In the genomic region with DNA sequence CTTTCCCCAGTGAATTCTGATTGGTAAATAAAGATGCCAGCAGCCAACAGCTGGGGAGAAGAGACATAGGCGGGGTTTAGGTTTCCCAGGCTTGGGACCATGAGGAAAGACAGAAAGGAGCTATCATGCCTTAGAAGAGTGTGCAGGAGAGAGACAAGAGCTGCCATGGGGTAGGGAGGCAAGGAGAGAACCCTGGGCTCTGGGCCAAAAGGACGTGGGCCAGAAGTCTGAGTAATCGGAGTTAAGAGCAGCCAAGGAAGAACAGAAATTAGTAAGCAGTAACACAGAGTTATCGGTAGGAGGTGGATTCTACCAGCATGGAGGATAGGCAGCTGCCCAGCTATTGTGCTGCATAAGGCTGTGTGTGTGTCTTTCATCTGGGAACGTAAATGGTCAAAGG, we compare ENCODE assay signal across 10 mouse cellular contexts.
DNase-seq lines count a peak whose midpoint lies in the region; ATAC-seq and TF ChIP-seq lines count a peak whose summit lies in the region.
"Had no signal": no experiment of that assay in that cellular context is flagged by ENCODE, and none has a peak within 500 bp of the region (broad histone marks: within the 10 kb centered on the region; RNA-seq: fewer than 3 reads in every experiment).

No protein-coding gene starts in this region.

- intact Hi-C loops in gastrocnemius, postnatal 14 days (cut with DNase I; ENCODE audit: low total_unique reads): no loop called here

- no peak overlapping the region for H3K27ac ChIP-seq in lung, postnatal 0 days (ENCODE audit: low read length)
- H3K27ac ChIP-seq in midbrain, embryonic 15.5 days: no peak overlapping the region
- H3K27ac ChIP-seq: midbrain, embryonic 12.5 days had no signal

- no peaks in the 10 kb centered on the region for H3K36me3 ChIP-seq in lung, postnatal 0 days (ENCODE audit: insufficient read depth, low read length)
- H3K36me3 ChIP-seq in midbrain, embryonic 15.5 days (replicated peaks): no peaks in the 10 kb centered on the region
- H3K36me3 ChIP-seq: midbrain, embryonic 12.5 days had no signal

- no peak for TF ChIP-seq EP300 in lung, postnatal 0 days (IDR thresholded peaks at IDR 0.05)

- peak; percentile 28; the same call in 1 of the 2 replicates for ATAC-seq in lung, postnatal 0 days
- no peak for ATAC-seq in activated CD4-positive, CD25-positive, alpha-beta regulatory T cell, adult 4 months
- no peak for ATAC-seq in midbrain, embryonic 15.5 days (replicated peaks)

- no peak overlapping the region for H3K4me2 ChIP-seq in lung, postnatal 0 days (replicated peaks; ENCODE audit: low read depth, low read length)
- H3K4me2 ChIP-seq in midbrain, embryonic 15.5 days: no peak overlapping the region
- H3K4me2 ChIP-seq: midbrain, embryonic 12.5 days had no signal

- peak; percentile 18 to 20 for DNase-seq in heart, adult 18-20 months
- DNase-seq in heart, adult 11 months: no peak
- peak; percentile 93 for DNase-seq in brain, adult 2 months (ENCODE audit: low read depth, low spot score)
- peak; percentile 70 for DNase-seq in gastrocnemius, postnatal 14 days
- peak; percentile 63 for DNase-seq in lung, postnatal 0 days (ENCODE audit: low spot score)
- no peak for DNase-seq in T-cell, adult 2 months (ENCODE audit: low spot score)

- no peak overlapping the region for H3K9ac ChIP-seq in lung, postnatal 0 days (replicated peaks; ENCODE audit: low read depth)
- H3K9ac ChIP-seq in midbrain, embryonic 15.5 days: no peak overlapping the region
- H3K9ac ChIP-seq: midbrain, embryonic 12.5 days had no signal

- H3K9me3 ChIP-seq in lung, postnatal 0 days (ENCODE audit: low read length): no peaks in the 10 kb centered on the region
- no peaks in the 10 kb centered on the region for H3K9me3 ChIP-seq in midbrain, embryonic 15.5 days
- H3K9me3 ChIP-seq: midbrain, embryonic 12.5 days had no signal

- no peaks in the 10 kb centered on the region for H3K27me3 ChIP-seq in lung, postnatal 0 days (replicated peaks; ENCODE audit: insufficient read depth, low read length)
- H3K27me3 ChIP-seq in midbrain, embryonic 15.5 days (replicated peaks): no peaks in the 10 kb centered on the region
- H3K27me3 ChIP-seq: CH12.LX had no signal

- peak; percentile 27 for TF ChIP-seq CTCF in lung, postnatal 0 days (IDR thresholded peaks at IDR 0.05)

- WGBS in lung, postnatal 0 days: 40% methylated on average over 5 of the region's 5 CpGs
- 70% methylated on average over 5 of the region's 5 CpGs for WGBS in midbrain, embryonic 15.5 days

- no peak overlapping the region for H3K4me3 ChIP-seq in lung, postnatal 0 days (ENCODE audit: low read depth, low read length)
- H3K4me3 ChIP-seq in midbrain, embryonic 15.5 days: no peak overlapping the region
- H3K4me3 ChIP-seq: midbrain, embryonic 12.5 days had no signal

- H3K4me1 ChIP-seq in lung, postnatal 0 days (ENCODE audit: insufficient read depth, low read depth, low read length): no peaks in the 10 kb centered on the region
- H3K4me1 ChIP-seq in midbrain, embryonic 15.5 days: peaks cover 7% of the 10 kb centered on the region; the same call in 1 of the 2 replicates
- H3K4me1 ChIP-seq: midbrain, embryonic 12.5 days had no signal

Comparison
In these comparisons a context has a peak if more than half of its experiments do, and no peak if none do; other contexts are left out.
1. DNase-seq: peak in heart, adult 18-20 months (2 of 2), brain, adult 2 months (single experiment), gastrocnemius, postnatal 14 days (single experiment) and lung, postnatal 0 days (single experiment); none in heart, adult 11 months (single experiment) and T-cell, adult 2 months (single experiment).